Mouse (Mus musculus) mouse trophoblast stem cell (cell line): ENCODE results near the gene Glipr1.
"Not testable (repeated sequence)": the region's sequence is repeated elsewhere in the genome, so short reads cannot be mapped to it uniquely, and the experiment has no call there.

Experiments used
- in situ Hi-C, 2 experiments: fragments of 300-500 bp; cut with MseI, MboI; formaldehyde crosslinking; loops; 2 replicates in 1 of 2; 3 replicates in 1 of 2; pipeline ENCODE4 v1.15.1; 2025

Gene Glipr1

DNA sequence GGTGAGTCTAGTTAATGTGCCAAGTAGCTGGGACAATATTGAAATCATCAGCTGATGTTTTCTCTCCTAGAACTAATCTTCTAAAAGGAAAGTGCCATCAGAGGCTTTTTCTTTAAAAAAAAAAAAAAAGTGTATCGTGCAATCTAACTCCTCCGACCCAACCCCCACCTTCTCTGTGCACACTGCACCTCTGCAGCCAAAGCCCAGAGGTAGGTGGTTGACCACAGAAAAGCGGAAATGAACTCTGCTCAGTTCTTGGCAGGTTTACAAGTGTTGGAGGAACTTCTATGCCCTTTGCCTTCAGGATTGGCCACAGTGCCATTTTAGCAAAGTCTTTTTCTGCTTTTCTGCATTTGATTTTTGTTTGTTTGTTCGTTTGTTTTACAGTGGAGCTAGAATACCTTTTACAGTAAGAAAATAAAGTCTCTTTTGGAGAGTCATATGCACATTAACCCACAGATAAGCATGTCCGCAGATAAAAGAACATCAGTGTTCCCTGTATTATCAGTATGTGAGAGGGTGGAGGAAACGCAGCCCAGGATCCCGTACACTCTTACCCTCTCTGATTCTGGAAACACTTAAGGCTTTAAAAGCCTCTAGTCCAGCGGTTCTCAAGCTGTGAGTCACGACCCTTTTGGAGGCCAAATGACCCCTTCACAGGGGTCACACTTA is at the start of gene Glipr1:
Gene Glipr1, minus strand, starts transcription at position 88 of the 672 bp plus-strand sequence.
- in situ Hi-C loops = no loop called here

DNA sequence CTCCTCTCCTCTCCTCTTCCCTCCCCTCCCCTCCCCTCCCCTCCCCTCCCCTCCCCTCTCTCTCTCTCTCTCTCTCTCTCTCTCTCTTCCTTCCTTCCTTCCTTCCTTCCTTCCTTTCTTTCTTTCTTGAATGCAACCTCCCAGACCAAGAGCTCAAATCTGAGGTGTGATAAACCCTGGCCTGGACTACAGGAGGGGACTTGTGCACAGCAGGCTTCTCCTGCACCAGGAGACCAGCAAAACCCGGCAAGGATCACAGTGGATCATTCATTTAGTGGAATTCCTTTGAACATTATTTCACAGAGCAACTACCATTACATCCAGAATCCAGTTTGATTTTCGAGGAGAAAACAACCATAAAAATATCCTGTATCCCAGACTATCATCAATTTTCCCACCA is 49.5 kb upstream of the Glipr1 start:
- in situ Hi-C loops = not testable (repeated sequence)

DNA sequence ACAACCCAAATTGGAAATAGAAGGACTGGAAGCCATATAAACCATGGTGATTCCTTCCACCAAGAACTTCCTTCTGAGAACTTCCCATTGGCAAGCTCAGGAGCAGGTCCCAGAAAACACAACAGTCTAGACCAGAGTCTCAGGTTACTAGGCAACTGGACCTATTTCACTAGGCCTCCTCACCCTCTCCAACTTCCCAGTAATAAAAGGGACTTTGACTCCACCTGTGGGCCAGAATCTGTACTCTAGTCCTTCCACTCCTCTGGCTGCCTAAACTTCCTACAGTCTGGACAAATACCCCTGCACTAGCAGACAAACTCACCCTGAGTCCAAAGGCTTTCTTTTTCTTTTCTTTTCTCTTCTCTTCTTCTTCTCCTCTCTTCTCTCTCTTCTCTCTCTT is 48.8 kb upstream of the Glipr1 start:
- in situ Hi-C loops = no loop called here

DNA sequence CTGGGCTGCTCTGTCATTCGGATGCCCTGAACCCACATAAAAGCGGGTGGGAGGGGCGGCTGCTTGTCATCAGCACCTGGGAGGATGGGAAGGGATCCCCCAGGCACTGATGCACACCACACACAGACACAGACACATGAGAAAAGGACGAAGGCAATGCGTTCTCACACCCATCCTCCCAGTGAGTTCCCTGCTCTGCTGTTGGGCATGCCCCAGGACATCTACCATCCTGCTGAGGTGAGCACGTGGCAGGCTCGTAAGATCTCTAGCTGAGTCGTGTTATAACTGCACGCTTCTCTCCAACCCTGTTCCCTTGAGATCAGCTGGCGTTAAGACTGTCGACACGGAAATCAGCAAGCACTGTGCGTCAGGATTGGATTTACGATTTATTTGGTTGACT is 41.9 kb upstream of the Glipr1 start:
- in situ Hi-C loops = not testable (repeated sequence)

DNA sequence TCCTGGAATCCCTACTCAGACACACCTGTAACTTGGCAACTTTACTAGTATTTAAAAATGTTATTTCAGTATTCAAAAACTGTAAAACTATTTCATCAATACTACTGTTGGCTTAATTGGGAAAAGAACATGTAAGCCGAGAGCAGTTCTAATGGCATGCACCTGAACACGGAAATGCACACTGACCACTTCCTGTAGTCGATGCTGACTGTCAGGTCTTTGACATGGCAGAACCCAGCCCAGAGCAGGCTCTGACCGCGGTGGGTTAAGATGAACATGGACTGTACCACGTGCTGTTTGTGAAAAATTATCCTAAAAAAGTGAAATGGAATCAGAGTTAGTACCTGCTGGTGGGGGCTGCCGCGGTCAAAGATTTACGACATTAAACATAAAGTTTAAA is 41.1 kb upstream of the Glipr1 start:
- in situ Hi-C loops = not testable (repeated sequence)

DNA sequence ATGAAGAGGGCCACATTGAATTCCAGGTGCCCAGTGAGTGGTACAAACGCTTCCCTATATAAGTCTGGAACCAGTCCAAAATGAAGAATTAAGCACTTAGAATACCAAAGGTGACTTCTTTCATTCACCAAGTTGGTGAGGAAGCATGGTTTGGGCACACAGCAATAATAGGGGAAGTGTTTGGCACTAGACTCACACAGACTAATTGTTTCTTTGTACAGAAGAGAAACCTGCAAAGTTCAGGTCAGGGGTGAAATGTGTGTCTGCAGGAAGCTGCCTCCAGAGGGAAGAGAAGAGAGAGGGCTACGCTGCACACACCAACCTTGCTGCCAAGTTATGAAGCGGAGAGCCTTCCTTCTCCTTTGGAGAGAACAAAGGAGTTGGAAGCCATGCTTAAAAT is 26.3 kb upstream of the Glipr1 start:
- in situ Hi-C loops = not testable (repeated sequence)

DNA sequence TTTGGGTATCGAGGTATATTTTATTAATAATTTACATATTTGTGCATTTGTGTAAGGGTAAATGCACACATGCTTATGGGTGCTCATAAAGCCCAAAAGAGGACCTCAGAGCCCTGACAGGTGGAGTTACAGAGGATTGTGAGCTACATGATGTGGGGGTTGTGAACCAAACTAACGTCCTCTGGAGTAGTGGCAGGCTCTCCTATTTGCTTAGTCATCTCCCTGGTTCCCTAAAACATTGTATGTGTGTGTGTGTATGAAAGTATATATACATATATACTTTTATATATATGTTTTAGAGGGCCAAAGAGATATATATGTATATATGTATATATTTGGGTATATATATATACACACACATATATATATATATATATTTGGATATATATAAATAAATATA is 21.2 kb upstream of the Glipr1 start:
- in situ Hi-C loops = no loop called here

DNA sequence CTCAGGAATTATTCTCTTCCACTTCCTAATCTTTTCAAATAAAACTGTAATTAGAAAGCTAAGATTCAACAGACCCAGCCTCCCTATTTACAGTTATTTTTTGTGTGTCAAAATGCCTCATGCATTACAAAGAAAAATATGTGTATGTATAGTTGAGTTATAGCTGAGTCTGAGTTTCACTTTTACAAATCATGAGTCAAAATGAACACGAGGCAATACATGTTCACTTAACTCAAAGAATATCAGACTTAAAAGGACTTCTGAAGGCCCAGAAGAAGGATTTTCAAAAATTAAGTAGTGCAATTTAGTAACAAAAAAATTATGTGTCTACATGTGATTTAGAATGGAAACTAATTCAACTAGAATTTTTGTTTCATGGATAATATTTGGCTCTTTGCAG is 7.1 kb upstream of the Glipr1 start:
- in situ Hi-C loops = not testable (repeated sequence)

DNA sequence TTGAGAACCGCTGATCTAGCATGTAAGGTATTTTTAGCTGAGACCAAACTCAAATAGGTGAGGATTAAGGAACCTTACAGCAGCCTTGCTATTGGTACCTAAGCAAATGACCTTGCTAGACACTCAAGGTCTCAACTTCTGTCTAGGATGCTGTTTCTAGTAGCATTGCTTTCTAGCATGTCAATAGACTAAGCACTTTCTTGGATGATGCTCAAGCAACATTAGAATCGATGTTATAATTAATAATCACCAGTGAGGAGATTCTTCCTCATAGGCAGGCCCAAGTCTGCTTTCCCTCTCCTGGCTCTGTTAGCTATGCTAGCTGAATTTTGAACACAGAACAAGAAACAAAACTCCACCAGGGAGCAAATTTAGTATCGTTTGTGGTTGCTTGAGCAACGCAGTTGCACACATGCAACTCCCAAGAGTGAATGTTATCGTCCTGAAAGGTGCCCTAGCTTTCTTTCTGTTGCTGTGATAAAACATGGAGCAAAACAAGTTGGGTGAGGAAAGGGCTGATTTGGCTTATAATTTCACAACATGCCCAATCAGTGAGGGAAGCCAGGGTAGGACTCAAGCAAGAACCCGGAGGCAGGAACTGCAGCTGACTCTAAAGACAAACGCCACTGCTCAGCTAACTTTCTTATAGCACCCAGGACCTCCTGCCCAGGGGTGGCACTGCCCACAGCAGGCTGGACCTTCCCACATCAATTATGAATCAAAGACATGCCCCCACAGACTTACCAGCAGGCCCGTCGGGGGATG is 493 bp downstream of the Glipr1 start:
- in situ Hi-C loops = no loop called here

DNA sequence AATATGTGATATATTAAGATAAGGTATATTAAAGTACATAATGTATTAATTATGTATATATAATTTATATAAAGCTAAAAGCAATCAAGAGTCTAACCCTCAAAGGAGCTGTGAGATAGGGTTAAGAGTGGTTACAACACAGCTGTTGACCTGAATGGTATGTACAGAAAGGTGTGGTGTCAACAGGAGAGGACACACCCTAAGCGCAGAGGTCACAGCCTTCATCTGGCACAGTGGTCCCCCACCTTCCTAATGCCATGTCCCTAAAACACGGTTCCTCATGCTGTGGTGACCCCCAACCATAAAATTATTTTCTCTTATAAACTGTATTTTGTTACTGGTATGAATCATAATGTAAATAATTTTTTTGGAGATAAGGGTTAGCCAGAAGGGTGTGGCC is 1.1 kb downstream of the Glipr1 start:
- in situ Hi-C loops = no loop called here

DNA sequence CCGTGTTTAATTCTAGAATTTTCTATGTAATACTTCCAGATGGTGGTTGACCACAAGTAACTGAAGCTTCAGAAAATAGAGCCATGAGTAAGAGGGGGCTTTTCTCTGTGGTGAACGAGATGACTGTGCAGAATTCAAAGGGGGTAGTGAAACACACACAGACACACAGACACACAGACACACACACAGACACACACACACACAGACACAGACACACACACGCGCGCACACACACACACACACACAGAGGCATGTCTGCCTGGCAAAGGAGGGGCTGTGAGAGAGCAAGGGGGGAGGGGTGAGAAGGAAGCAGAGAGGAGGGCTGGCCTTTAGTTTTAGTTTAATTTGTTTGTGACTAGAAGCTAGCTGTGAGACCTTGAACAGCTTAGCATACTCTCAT is 1.9 kb downstream of the Glipr1 start:
- in situ Hi-C loops = no loop called here

DNA sequence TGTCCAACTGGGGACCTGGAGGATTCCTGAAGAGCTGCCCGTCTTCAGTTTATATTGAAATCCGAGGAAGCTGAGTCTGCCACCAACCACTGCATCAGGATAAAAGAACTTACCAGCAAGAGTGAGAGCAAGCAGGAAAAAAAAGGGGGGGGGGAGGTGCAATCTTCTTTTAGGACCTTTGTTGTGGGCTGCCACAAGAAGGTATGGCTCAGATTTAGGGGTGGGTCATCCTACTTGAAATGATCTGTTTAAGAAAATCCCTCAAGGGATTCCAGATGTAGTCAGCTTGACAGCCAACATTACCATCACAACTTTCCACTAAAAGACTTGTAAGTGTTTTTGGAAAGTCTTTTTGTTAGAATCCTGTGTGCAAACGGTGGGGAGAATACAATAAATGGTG is 2.7 kb downstream of the Glipr1 start:
- in situ Hi-C loops = no loop called here

DNA sequence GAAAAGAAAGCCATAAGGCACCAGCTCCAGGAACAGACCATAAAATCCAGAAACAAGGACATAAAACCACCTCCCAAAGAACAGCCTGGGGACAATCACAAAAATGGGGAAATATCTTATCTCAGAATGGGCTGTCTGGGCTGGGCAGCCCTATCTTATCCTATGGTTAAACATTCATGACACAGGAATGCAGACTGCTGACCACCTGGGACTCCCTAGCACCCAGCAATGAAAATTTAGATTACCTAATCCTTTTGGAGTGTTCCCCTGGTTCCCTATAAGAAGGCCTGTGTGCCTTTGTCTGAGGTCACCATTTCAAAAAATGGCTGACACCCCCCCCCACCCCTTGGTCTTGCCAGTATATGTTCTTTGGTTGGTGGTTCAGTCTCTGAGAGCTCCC is 4.8 kb downstream of the Glipr1 start:
- in situ Hi-C loops = no loop called here

DNA sequence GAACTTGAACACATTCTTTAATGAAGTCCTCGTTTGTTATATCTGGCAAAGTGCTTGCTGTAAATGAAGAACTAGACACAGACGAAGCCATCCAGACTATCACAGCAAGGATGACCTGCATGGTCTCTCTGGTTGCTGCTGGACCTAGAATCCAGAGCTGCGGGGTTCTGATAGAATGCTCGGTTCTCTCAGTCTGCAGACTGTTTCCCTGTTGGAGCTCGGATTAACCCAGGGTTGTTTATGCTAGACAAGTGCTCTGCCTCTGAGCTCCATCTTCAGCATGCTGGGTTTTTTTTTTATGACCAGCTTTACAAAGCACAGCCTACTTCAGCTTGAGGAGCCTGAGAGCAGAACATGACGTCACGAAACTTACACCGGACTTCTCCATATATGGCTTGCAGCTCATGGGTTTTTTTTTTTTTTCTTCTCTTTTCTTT is 5.5 kb downstream of the Glipr1 start:
- in situ Hi-C loops = no loop called here

DNA sequence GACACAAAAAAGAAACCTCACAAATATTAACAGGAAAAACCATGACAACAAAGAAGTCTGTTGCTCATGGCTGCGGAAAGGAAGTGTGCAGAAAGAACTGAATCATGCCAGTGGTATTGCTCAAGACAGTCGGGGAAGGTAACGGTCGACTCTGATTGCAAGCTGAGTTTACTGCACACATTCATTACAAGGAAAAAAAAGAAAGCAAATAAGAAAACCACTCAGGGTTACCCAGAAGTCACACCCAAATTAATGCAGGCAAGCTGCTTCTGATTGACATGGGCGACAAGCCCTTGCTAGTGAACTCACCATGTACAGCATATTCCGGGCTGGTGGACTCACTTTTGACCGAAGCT is 5.9 kb downstream of the Glipr1 start:
- in situ Hi-C loops = no loop called here

DNA sequence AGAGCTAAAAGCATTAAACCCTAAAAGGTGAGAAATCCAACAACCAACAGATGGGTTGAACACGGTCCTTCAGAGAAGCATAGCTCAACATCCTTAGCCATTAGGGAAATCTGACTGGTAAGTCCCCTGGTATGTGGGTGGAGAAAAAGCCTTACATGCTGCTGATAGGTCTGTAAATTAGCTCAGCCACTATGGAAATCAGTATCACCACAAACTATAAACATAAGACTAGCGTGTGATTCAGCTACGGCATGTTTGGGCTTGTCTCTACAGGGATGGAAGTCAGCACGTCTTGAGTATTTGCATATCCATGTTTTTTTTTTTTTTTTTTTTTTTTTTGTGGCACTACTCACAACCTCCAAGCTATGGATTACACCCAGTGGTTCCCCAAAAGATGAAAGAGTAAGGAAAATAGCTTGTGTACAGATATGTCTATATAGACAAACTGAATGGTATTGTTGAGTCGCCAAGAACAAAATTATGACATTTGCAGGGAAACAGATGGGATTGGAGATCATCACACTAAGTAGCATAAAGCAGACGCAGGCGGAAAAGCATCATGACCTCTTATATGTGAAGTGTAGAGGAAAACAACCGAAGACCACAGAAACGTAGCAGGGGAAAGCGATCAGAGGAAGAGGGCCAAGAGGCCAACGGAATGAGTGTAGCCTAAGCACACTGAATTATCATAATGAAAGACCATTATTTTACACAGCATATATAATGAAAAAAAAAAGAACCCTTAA is 6.5 kb downstream of the Glipr1 start:
- in situ Hi-C loops = no loop called here

DNA sequence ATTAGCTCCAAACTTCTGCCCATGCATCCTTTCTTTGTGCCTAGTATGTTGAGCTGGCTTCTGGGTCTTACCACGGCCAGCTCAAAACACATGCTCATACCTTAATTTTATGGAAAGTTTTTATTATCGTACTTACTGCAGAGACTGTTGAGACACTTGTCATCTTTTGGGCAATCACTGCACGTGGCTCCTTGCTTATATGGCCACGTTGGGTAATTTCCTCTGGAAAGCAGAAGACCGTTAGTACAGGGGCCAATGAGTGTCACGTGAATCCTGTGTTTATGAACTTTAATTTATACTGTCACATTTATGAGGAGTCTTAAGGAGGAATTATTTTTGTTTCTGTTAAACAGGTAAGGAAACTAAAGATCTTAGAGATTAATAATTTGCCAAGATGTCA is 16.0 kb downstream of the Glipr1 start:
- in situ Hi-C loops = loop anchor here in 1 of 2 experiments (5.0 kb wide), 1 partner anchor 121 kb away; no protein-coding TSS in a partner anchor

DNA sequence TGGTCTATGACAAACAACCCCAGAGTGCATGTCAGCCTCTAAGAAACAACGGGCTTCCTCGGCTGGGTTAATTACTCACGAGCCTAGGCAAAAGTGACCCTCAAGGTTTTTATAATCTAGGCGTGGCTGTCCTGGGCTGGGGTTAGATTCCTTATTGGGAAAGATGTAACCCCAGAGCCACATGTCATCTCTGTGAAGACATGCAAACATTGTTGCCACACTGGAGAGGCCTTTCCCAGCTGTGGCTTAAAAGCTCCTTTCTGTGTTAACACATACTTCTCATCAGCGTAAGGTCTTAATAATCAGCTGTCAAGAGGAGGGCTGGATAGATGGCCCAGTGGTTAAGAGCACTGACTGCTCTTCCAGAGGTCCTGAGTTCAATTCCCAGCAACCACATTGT is 19.4 kb downstream of the Glipr1 start:
- in situ Hi-C loops = no loop called here

DNA sequence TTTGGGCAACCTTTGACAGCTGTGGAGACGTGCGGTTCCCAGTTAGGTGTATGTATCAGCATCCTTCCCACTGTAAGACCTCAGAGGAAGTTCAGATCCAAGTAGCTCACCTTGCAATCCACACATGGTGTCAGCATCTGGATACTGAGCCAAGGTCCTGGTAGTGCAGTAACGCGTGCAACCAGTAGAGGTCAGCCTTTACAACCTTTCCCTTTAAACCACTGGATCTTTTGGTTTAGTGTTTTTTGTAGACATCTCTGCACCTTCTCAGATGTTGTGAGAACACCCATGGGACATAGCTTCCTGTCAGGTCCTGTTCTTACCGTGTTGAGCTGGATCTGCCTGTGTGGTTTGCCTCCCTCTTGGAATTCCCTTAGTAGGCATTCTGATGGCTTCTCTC is 24.8 kb downstream of the Glipr1 start:
- in situ Hi-C loops = loop anchor here in 1 of 2 experiments (10.0 kb wide), 1 partner anchor 127 kb away; no protein-coding TSS in a partner anchor

DNA sequence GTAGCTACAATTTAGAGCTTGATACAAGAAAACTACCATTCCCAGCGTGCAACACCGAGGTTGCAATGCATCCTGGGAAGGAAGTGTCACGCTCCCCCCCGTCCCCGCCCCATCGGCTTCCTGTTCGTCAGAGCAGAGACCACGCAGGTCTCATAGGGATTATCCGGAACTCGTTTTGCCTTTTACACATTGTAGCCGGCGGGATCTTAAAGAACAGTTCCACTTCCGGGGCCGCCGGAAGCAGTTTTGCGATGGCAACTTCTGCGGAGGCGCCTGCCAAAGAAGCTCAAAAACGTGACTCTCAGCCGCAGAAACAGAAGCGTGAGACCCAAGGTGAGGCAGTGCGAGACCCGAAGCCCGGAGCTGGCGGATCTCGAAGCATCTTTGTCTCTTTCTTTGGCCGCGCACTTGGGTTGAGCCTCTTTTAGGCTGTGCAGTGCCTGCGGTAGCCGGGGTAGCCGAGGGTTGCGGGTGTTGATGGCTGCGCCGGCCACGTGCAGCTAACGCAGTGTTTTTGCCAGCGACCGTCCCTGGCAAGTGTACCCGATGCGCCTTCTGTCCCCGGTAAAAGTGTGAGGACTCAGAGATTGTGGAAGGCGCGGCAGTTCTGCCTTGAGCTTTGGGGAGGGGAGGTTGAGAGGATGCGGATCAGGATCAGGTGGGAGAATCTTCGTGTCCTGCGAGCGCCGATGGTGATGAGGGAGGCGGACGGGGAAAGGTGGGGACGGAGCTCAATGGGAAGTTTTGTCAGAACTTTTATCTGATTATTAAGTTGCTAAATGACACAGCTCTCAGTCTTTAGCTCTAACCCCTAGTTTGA is 29.7 kb downstream of the Glipr1 start, which contains the start of gene Krr1:
Gene Krr1, plus strand, starts transcription at position 123 of the 820 bp plus-strand sequence.
- in situ Hi-C loops = loop anchor here in 1 of 2 experiments (10.0 to 25.0 kb wide), 2 partner anchors 132 to 660 kb away; no protein-coding TSS in a partner anchor

DNA sequence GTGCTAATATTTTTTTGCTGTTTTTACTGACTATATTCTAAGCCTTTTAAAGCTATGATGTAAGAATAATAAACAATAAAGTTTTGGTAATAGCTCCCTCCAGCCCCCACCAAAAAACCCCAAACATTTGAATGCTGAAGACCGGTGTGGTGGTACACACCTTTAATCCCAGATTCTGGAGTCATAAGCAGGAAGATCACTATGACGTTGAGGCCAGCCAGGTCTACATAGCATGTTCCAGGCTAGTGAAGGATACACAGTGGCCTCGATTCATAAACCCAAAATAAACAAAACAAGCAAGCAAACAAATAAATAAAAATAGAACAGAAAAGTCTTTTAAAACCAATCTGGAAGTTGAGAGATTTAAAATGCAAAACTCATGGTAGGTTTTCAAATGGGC is 30.5 kb downstream of the Glipr1 start:
- in situ Hi-C loops = loop anchor here in 1 of 2 experiments (10.0 to 25.0 kb wide), 2 partner anchors 133 to 660 kb away; no protein-coding TSS in a partner anchor
